Mouse (Mus musculus) intestine, embryonic 16.5 days (tissue): ENCODE measurements around the gene Igfbp7. TPM values are rescaled to one million over a fixed set of nuclear protein-coding genes. Genes with fewer than 3 reads are reported as not detected.

ENCODE experiments used
- ATAC-seq: fragments of 200-750 bp; cut with Nextera tagmentation; 2 replicates; pipeline ENCODE4 v1.8.0; 2017; ENCODE audit warnings: moderate TSS enrichment, moderate library complexity
- H3K27ac ChIP-seq: fragments of 300-500 bp; sonication (generic); 2 replicates; pipeline ENCODE4 v1.5.1; 2014; ENCODE audit warnings: mild to moderate bottlenecking, low read length
- H3K27me3 ChIP-seq: fragments of 300-500 bp; sonication (generic); replicated peaks from 2 replicates; pipeline ENCODE4 v1.6.1; 2014; ENCODE audit warnings: low read length, control low read depth, mixed read lengths; ENCODE audit not compliant: control insufficient read depth, insufficient read depth
- H3K36me3 ChIP-seq: fragments of 300-500 bp; sonication (generic); 2 replicates; pipeline ENCODE4 v1.6.1; 2014; ENCODE audit warnings: low read length, control low read depth; ENCODE audit not compliant: control insufficient read depth, insufficient read depth
- H3K4me1 ChIP-seq: fragments of 300-500 bp; sonication (generic); 2 replicates; pipeline ENCODE4 v1.6.1; 2014; ENCODE audit warnings: low read length, control low read depth, mixed read lengths; ENCODE audit not compliant: control insufficient read depth, insufficient read depth
- H3K4me2 ChIP-seq: fragments of 300-500 bp; sonication (generic); 2 replicates; pipeline ENCODE4 v1.6.1; 2014; ENCODE audit warnings: low read depth, low read length, control low read depth
- H3K4me3 ChIP-seq: fragments of 300-500 bp; sonication (generic); 2 replicates; pipeline ENCODE4 v1.5.1; 2014; ENCODE audit warnings: mild to moderate bottlenecking, low read length
- H3K9ac ChIP-seq: fragments of 300-500 bp; sonication (generic); 2 replicates; pipeline ENCODE4 v1.6.1; 2014; ENCODE audit warnings: low read depth, low read length
- H3K9me3 ChIP-seq: fragments of 300-500 bp; sonication (generic); 2 replicates; pipeline ENCODE4 v1.6.1; 2016; ENCODE audit warnings: low read length, control low read depth; ENCODE audit not compliant: control insufficient read depth
- WGBS: fragments of 180-500 bp; shearing (Covaris S2); extraction: QIAGEN DNeasy Blood & Tissue Kit; methylation state at CpG from one replicate; pipeline ENCODE4 v1.1.7; 2014; 5-methylcytosine and 5-hydroxymethylcytosine counted together
- polyA plus RNA-seq: library from polyadenylated mRNA; unstranded; fragments of >200 nt; fragmentation: Nextera tagmentation; extraction: Ambion mirVana; gene quantifications from 2 replicates; pipeline ENCODE4 v1.2.1, GENCODE M21; 2015

Gene Igfbp7
- polyA plus RNA-seq, 1 experiment from 2014 or later, result 85.2 TPM

GRCm38 (mm10) chr5:77349971-77350658 lies 57.7 kb downstream of the Igfbp7 start:
- Histone ChIP-seq H3K4me3 (no peak overlapping the region), H3K4me1 (peaks cover 1% of the 10 kb centered on the region; the same call in 1 of the 2 replicates), H3K9me3 (no peaks in the 10 kb centered on the region), H3K36me3 (peaks cover 20% of the 10 kb centered on the region), H3K4me2 (no peak overlapping the region), H3K27me3 (no peaks in the 10 kb centered on the region), H3K27ac (no peak overlapping the region), H3K9ac (no peak overlapping the region)
- no peak for ATAC-seq
- WGBS, result 92% methylated on average over 15 of the region's 15 CpGs

- Histone ChIP-seq H3K4me3 (no peak overlapping the region), H3K9ac (no peak overlapping the region), H3K9me3 (no peaks in the 10 kb centered on the region), H3K27me3 (no peaks in the 10 kb centered on the region), H3K36me3 (peaks cover 22% of the 10 kb centered on the region), H3K4me1 (no peaks in the 10 kb centered on the region), H3K4me2 (no peak overlapping the region), H3K27ac (no peak overlapping the region)
- no peak for ATAC-seq
- 96% methylated on average over 8 of the region's 8 CpGs for WGBS
Measured at GRCm38 (mm10) chr5:77348901-77349300, 58.9 kb downstream of the Igfbp7 start.

GRCm38 (mm10) chr5:77340033-77340432 lies 67.8 kb downstream of the Igfbp7 start:
- ATAC-seq, result no peak; the same call in 1 of the 2 replicates

GRCm38 (mm10) chr5:77330154-77330553 lies 77.7 kb downstream of the Igfbp7 start:
- H3K4me3 ChIP-seq, result no peak overlapping the region
- H3K9me3 ChIP-seq, result no peaks in the 10 kb centered on the region
- no peak for ATAC-seq
- WGBS, result 80% methylated on average over 5 of the region's 5 CpGs
- no peaks in the 10 kb centered on the region for H3K27me3 ChIP-seq
- H3K27ac ChIP-seq, result no peak overlapping the region
- no peak overlapping the region for H3K4me2 ChIP-seq
- H3K36me3 ChIP-seq, result peaks cover 22% of the 10 kb centered on the region
- H3K9ac ChIP-seq, result no peak overlapping the region
- no peaks in the 10 kb centered on the region for H3K4me1 ChIP-seq

More at GRCm38 (mm10) chr5:77340033-77340432, 67.8 kb downstream of the Igfbp7 start:
- Histone ChIP-seq H3K4me1 (no peaks in the 10 kb centered on the region), H3K4me2 (no peak overlapping the region), H3K9me3 (no peaks in the 10 kb centered on the region), H3K27me3 (no peaks in the 10 kb centered on the region), H3K27ac (no peak overlapping the region), H3K4me3 (no peak overlapping the region), H3K36me3 (peaks cover 33% of the 10 kb centered on the region), H3K9ac (no peak overlapping the region)
- WGBS, result 84% methylated on average over 4 of the region's 4 CpGs

GRCm38 (mm10) chr5:77324936-77325335 lies 82.9 kb downstream of the Igfbp7 start:
- no peak overlapping the region for H3K4me3 ChIP-seq
- H3K4me2 ChIP-seq, result no peak overlapping the region
- WGBS, result 68% methylated on average over 1 of the region's 1 CpGs
- H3K27ac ChIP-seq, result no peak overlapping the region
- no peaks in the 10 kb centered on the region for H3K27me3 ChIP-seq
- H3K9ac ChIP-seq, result no peak overlapping the region
- ATAC-seq, result no peak
- no peaks in the 10 kb centered on the region for H3K9me3 ChIP-seq
- peaks cover 19% of the 10 kb centered on the region for H3K36me3 ChIP-seq
- no peaks in the 10 kb centered on the region for H3K4me1 ChIP-seq

GRCm38 (mm10) chr5:77314986-77315385 lies 92.9 kb downstream of the Igfbp7 start:
- no peaks in the 10 kb centered on the region for H3K27me3 ChIP-seq
- no peak overlapping the region for H3K4me2 ChIP-seq
- no peak overlapping the region for H3K27ac ChIP-seq
- no peak overlapping the region for H3K4me3 ChIP-seq
- ATAC-seq, result no peak
- H3K4me1 ChIP-seq, result peaks cover 4% of the 10 kb centered on the region
- 88% methylated on average over 6 of the region's 6 CpGs for WGBS
- no peaks in the 10 kb centered on the region for H3K9me3 ChIP-seq
- H3K9ac ChIP-seq, result no peak overlapping the region
- H3K36me3 ChIP-seq, result peaks cover 13% of the 10 kb centered on the region

GRCm38 (mm10) chr5:77314206-77314605 lies 93.6 kb downstream of the Igfbp7 start:
- Histone ChIP-seq H3K27me3 (no peaks in the 10 kb centered on the region), H3K4me2 (no peak overlapping the region), H3K4me3 (no peak overlapping the region), H3K27ac (no peak overlapping the region), H3K9me3 (no peaks in the 10 kb centered on the region), H3K36me3 (peaks cover 12% of the 10 kb centered on the region; the same call in 1 of the 2 replicates), H3K4me1 (peaks cover 4% of the 10 kb centered on the region), H3K9ac (no peak overlapping the region)
- WGBS, result 95% methylated on average over 4 of the region's 4 CpGs
- ATAC-seq, result no peak

- ATAC-seq, result peak; percentile 95
Measured at GRCm38 (mm10) chr5:77309924-77310772, 97.7 kb downstream of the Igfbp7 start, which contains the start of the genes Noa1 and Polr2b. Gene Noa1, minus strand, starts transcription at chr5:77310084. Gene Polr2b, plus strand, starts transcription at chr5:77310147.

More at GRCm38 (mm10) chr5:77309924-77310772, 97.7 kb downstream of the Igfbp7 start, which contains the start of the genes Noa1 and Polr2b:
- peak within 1 kb of the TSS; percentile 92 for H3K4me2 ChIP-seq
- H3K27me3 ChIP-seq, result no peaks in the 10 kb centered on the region
- no peaks in the 10 kb centered on the region for H3K9me3 ChIP-seq
- WGBS, result under 1% methylated on average over 85 of the region's 85 CpGs
- peak within 1 kb of the TSS; percentile 84 for H3K9ac ChIP-seq
- H3K27ac ChIP-seq, result peak within 1 kb of the TSS; percentile 92
- H3K36me3 ChIP-seq, result peaks cover 6% of the 10 kb centered on the region; the same call in 1 of the 2 replicates
- H3K4me3 ChIP-seq, result peak within 1 kb of the TSS; percentile 94
- peaks cover 13% of the 10 kb centered on the region for H3K4me1 ChIP-seq
